Mouse (Mus musculus) lung, postnatal 4 days (tissue): ENCODE data around the gene Ephb2.

Experiments used
- DNase-seq, 2 experiments: peaks; one replicate each; pipeline ENCODE4 v3.0.0; 2021

The Ephb2 gene

GRCm38 (mm10) chr4:136697325-136697724 is 138.5 kb downstream of the Ephb2 start:
- DNase-seq, result no peak

DNA sequence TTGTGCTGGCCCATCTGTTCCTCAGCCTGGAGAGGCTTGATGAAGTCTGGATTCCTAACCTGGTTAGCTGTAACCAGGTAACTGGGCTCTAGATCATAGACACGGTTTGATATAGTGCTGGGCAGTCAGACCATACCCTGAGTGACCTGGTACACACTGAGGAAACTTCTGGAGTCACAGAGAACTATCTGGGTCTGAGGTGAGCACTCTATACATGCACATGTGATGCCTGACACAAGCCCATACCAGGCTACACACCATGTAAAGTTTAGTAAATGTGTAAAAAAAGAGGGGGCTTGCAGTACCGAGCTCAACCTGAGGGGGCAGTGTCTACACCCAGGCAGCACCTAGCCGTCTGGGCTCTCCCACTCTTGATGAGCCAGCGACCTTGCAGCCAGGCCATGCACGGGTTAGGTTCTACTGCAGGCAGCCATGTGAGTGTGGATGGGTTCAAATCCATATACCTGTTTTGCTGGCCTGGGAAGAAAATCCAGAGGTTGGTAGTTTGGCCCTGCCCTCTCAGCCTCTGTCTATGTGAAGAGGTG is 139.3 kb downstream of the Ephb2 start:
- DNase-seq, result peak; percentile 45 to 73

GRCm38 (mm10) chr4:136695696-136696095 is 140.1 kb downstream of the Ephb2 start:
- DNase-seq, result no peak

DNA sequence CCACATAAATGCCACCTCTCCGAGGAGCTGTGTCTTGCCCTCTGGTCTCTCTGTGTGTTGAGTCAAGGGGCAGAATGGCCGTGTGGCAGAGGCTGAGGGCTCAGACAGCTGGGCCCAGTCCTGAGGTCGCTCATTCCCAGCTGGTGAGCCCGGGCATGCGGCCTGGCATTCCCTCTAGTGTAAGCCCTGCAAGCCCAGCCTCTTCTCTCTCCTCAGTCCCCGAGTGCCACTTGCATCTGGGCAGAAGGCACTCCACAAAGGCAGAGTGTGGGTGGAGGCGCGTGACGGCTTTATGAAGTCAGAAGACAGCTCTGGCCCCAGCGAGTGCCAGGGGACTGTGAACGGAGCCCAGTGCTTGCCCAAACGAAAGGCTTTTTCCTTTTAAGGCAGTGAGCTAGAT is 145.8 kb downstream of the Ephb2 start:
- DNase-seq, result peak; percentile 16 to 53

DNA sequence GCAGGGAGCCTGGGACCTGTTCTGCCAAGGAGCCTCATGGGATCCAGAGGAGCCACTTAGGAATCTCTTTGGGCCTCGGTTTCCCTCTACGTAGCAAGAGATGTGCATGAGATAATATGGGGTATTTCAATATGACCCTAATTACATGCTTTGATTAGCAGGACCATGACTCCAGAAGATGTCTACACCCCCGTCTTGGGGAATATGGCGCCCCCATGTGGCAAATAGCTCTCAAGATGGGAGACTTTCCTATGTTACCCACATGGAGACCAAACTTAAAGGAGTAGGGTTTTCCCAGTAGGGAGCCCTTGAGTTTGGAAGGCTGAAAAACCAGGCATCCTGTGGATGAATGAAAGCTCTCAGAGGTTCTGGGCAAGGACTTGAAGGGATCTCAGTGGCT is 147.7 kb downstream of the Ephb2 start:
- DNase-seq, result no peak

- DNase-seq, result no peak
These were observed 150.3 kb downstream of the Ephb2 start for GRCm38 (mm10) chr4:136685431-136685869.

GRCm38 (mm10) chr4:136684485-136684884 is 151.3 kb downstream of the Ephb2 start:
- peak in 1 of 2 experiments; percentile 9 for DNase-seq

DNA sequence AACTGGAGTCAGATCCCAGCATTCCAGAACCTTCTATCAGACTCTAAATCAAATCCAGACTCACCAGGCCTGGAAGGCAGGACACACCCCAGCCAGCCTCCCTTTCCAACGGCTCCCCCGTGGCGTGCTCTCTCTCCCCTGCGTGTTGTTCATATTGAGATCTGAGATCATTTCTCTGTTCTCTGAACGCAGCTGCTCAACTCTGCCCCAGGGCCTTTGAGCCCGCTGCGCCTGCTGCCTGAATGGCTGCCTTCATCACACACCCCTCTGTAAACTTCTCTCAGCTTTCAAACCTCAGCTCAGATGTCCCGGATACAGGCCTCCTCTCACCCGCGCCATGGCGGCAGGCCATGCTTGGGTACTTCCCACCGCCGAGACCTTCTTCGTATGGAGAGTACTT is 155.1 kb downstream of the Ephb2 start:
- no peak for DNase-seq

DNA sequence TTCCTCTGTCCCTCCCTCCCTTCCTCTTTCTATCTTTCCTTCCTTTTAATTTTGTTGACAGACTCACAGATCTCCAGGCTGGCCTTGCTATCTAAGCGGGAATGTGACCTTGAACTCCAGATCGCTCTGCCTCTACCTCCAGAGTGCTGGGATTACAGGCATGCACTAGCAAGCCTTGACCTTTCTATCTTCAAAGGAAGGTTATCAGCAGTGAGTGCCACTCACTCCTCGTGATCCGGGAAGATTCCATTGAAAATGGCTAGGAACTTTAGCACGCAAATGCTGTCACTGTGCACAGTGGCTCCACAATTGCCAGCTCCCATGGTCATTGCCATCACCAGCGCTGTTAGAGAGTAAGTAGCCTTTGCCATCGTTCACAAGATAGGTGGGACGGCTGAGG is 156.6 kb downstream of the Ephb2 start:
- no peak for DNase-seq

- peak; percentile 69 to 83 for DNase-seq
These were observed 157.3 kb downstream of the Ephb2 start for GRCm38 (mm10) chr4:136678480-136678879.

DNA sequence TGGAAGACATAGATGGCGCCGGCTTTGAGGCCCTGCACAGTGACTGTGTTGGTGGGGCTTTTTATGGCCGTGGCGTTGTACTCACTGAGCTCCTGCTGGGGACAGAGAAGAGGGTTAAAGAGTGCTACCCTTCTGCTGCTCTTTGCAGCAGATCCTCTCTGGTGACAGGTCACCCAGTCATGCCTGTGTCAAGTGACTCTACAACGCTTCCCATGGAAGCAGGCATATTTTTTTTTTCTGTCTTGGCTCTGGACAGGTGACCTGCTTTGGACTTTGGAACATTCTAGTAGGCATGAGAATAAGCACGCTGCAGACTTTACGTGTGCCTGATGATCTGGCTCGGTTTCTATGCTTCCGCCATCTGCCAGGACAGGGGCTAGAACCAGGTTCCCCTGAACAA is 160.3 kb downstream of the Ephb2 start:
- DNase-seq, result no peak

- DNase-seq, result no peak
These were observed 163.3 kb downstream of the Ephb2 start for GRCm38 (mm10) chr4:136672335-136673090.

- DNase-seq, result no peak
These were observed 168.0 kb downstream of the Ephb2 start for GRCm38 (mm10) chr4:136667757-136668156.

DNA sequence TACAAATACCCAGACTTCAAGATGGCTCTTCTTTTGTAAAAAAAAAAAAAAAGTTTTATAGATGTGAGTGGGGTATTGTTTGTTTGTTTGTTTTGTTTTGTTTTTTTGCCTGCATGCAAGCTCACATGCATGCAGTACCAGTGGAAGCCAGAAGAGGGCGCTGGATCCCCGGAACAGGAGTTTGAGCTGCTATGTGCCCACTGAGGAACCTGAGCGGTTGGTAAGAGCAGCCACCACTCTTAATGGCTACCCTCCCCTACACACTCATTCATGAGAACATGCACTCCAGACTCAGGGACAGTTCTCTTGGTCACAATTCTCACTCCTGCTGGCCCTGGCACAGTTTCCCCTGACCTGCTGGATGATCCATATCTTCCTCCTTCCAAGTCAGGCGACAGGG is 169.8 kb downstream of the Ephb2 start:
- no peak for DNase-seq

DNA sequence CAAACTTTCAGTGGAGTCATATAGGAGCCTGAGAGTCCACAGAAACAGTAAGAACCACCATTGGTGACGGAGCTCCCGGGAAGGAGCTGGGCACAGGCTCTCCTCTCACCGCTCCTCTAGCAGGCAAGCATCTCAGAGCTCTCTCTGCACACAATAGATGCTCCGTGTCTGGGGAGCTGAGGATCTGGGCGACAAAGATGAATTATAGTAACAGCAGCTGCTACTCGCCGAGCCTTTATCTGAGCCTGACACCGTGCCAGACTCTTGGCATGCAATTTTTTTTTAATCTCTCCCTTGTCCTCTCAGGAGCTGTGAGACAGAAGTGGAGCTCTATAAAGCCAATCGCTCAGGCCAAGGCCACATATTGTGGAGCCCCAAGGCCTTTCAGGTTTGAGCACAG is 170.7 kb downstream of the Ephb2 start:
- DNase-seq, result no peak

GRCm38 (mm10) chr4:136657914-136658313 is 177.9 kb downstream of the Ephb2 start:
- no peak for DNase-seq

GRCm38 (mm10) chr4:136653692-136654234 is 182.0 kb downstream of the Ephb2 start:
- no peak for DNase-seq

- no peak for DNase-seq
These were observed 182.8 kb downstream of the Ephb2 start for GRCm38 (mm10) chr4:136653019-136653418.

DNA sequence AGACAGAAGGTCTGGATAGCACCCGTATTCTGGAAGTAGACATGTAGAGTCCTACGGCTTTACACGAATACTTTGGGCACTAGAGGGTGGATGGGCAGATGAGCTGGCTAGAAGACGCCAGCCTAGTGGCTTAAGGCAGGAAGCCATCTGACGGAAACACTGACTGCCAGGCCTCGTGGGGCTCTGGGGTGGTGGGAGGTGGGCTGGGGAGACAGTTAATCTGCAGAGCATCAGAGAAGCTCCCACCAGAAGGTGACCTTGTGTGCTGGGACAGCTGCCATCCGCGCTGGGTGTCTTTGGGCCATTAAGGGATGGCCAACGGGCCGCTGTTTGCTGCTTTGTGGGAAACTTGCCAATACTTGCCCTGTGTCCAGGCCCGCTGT is 183.3 kb downstream of the Ephb2 start:
- no peak for DNase-seq

GRCm38 (mm10) chr4:136651882-136652527 is 183.8 kb downstream of the Ephb2 start:
- DNase-seq, result no peak

DNA sequence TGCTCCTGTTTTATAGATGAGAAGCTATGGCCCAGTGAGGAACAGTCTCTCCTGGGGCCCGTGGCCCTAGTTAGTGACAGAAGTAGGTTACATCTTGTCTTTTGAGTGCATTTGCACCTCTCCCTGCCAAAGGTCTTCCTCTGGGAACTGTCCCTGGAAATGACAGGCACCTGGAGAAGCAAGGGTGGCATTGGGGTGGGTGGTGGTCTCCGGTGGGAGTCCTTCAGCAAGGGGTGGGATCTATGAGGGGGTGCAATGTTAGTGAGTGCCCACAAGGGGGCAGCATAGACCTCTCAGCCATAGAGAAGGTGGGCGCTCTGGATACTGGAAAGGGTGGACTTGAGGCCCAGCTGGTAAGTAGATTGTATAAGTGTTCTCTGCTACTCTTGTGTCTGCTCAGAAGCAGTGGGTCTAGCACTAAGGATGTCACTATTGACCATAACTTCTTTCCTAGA is 184.4 kb downstream of the Ephb2 start:
- DNase-seq, result peak in 1 of 2 experiments; percentile 35

DNA sequence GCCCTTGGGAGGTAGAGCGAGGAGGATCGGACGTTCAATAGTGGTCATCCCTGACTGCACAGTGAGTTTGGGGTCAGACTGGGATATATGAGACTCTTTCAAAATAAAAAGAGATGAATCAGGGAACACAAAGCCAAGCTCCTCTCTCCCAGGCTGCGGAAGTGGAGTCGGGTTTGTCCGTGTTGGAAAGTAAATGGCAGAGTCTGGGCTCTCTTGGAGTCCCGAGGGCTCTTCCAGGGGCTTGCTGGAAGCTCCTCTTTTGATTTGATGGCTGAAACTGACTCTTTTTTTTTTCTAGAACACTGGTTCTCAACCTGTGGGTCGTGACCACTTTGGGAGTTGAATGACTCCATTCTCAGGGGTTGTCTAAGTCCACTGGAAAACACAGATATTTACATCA is 185.5 kb downstream of the Ephb2 start:
- no peak for DNase-seq

DNA sequence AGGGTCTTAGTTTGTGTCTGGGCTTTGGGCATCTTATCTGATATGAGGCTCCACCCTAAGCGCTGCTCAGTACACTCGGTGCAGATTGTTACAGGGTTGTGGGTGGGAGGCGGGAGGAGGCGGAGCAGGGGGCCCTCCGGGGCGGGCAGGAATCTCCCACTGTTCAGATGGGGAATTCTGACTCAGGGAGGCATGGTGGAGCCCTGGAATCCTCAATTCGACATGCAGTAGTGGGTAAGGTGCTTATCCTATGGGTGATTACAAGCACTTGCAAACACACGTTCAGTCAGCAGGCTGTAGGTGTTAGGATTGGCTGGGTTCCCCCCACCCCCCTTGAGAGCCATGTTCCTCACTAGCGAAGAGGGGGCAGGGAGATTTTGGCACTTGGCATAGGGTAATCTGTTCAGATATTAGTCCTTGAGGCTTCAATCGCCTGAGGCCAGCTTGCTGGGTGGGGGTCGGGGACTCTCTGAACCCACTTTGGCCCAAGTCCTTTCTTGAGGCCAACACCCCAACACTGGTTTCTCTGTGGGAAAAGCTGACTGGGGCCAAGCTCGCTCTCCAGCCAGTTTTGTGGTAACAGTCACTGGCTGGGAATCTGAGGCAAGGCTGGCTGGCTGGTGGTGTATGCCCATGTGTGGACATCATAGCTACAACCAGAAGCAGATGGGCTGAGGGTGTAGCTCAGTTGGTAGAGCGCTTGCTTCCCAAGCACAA is 186.2 kb downstream of the Ephb2 start:
- DNase-seq, result no peak
